Mouse (Mus musculus): ENCODE measurements around the gene Ndufb7. TPM values are rescaled to one million over a fixed set of nuclear protein-coding genes. Genes with fewer than 3 reads are reported as not detected.
A peak's percentile ranks its signal among the peaks of the same experiment; 100 is the strongest.
"Not testable (repeated sequence)": the region's sequence is repeated elsewhere in the genome, so short reads cannot be mapped to it uniquely, and the experiment has no call there.

Ndufb7 gene
- 236 and 275 TPM in 2 replicates for total RNA-seq (2012; rRNA removed)

- TF ChIP-seq ZNF384 (IDR thresholded peaks at IDR 0.05; ENCODE audit: low read depth, low read length) (no peak), CHD2 (IDR thresholded peaks at IDR 0.05; ENCODE audit: low read depth, low read length) (0 out of 2 replicates have a peak, but pooled peaks have one; percentile 22), HCFC1 (IDR thresholded peaks at IDR 0.05; ENCODE audit: borderline replicate concordance, insufficient read depth, low read length) (peak; percentile 67; the same call in 1 of the 2 replicates)
- in situ Hi-C loops (cut with MboI; ENCODE audit: low sequenced_read_pairs in 2 of 2, unreplicated experiment in 2 of 2), result no loop called here
- Histone ChIP-seq H3K4me3 (ENCODE audit: insufficient read depth in 1 of 2, low read depth in 1 of 2, low read length in 2 of 2, poor library complexity in 1 of 2, severe bottlenecking in 1 of 2) (peak within 1 kb of the TSS; percentile 90 to 97), H3K4me1 (ENCODE audit: control insufficient read depth in 2 of 2, insufficient read depth in 2 of 2, low read length in 2 of 2, poor library complexity in 1 of 2) (peaks cover 9 to 10% of the 10 kb centered on the region in 2 experiments; a peak in 3 of 4 replicates), H3K36me3 (ENCODE audit: control insufficient read depth, insufficient read depth, low read length, poor library complexity, severe bottlenecking) (peaks cover 9% of the 10 kb centered on the region; the same call in 1 of the 2 replicates), H3K9me3 (ENCODE audit: control insufficient read depth, insufficient read depth, low read depth, low read length) (no peaks in the 10 kb centered on the region), H3K9ac (ENCODE audit: insufficient read depth, low read depth, low read length, poor library complexity, severe bottlenecking) (peak within 1 kb of the TSS; percentile 97), H3K27ac (ENCODE audit: insufficient read depth, low read depth, low read length, poor library complexity, severe bottlenecking) (peak within 1 kb of the TSS; percentile 70)
- peak; percentile 71 for DNase-seq (ENCODE audit: low read depth, low spot score)
Measured at GRCm38 (mm10) chr8:83566469-83567395, at the start of gene Ndufb7. TSS of gene Ndufb7 (plus strand) at chr8:83566671.

DNA sequence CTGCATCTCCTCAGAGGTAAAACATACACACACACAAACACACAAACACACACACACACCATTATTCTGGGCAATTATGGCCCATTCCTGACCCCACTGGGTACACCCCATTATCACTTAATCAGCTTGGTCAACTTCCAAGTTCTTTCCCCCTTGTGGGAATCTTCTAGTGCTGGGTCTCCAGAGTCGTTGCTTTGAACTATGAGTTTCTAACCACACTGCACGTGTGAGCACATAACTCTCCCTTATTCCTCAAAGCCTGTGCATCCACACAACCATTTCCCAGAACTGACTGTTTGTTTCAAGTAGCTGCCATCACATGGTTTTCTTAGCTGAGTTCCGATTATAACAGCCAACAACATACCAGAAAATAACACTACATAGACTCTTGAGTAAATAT, 46.0 kb upstream of the Ndufb7 start:
- Histone ChIP-seq H3K4me1 (ENCODE audit: control insufficient read depth in 2 of 2, insufficient read depth in 2 of 2, low read length in 2 of 2, poor library complexity in 1 of 2) (no peaks in the 10 kb centered on the region), H3K4me3 (ENCODE audit: insufficient read depth in 1 of 2, low read depth in 1 of 2, low read length in 2 of 2, poor library complexity in 1 of 2, severe bottlenecking in 1 of 2) (no peak overlapping the region), H3K27ac (ENCODE audit: insufficient read depth, low read depth, low read length, poor library complexity, severe bottlenecking) (no peak overlapping the region), H3K36me3 (ENCODE audit: control insufficient read depth, insufficient read depth, low read length, poor library complexity, severe bottlenecking) (no peaks in the 10 kb centered on the region), H3K9ac (ENCODE audit: insufficient read depth, low read depth, low read length, poor library complexity, severe bottlenecking) (no peak overlapping the region), H3K9me3 (ENCODE audit: control insufficient read depth, insufficient read depth, low read depth, low read length) (no peaks in the 10 kb centered on the region)
- no peak for DNase-seq (ENCODE audit: low read depth, low spot score)
- in situ Hi-C loops (cut with MboI; ENCODE audit: low sequenced_read_pairs in 2 of 2, unreplicated experiment in 2 of 2), result no loop called here
- TF ChIP-seq ZC3H11A (IDR thresholded peaks at IDR 0.05; ENCODE audit: borderline replicate concordance, low read depth, low read length), result no peak
- no peak for TF ChIP-seq CHD2 (IDR thresholded peaks at IDR 0.05; ENCODE audit: low read depth, low read length)
- no peak for TF ChIP-seq MAFK (IDR thresholded peaks at IDR 0.05; ENCODE audit: insufficient read depth, low read depth, low read length)
- no peak for TF ChIP-seq HCFC1 (IDR thresholded peaks at IDR 0.05; ENCODE audit: borderline replicate concordance, insufficient read depth, low read length)
- no peak for TF ChIP-seq ZNF384 (IDR thresholded peaks at IDR 0.05; ENCODE audit: low read depth, low read length)

GRCm38 (mm10) chr8:83520907-83521306, 45.6 kb upstream of the Ndufb7 start:
- DNase-seq (ENCODE audit: low read depth, low spot score); H3K9me3 ChIP-seq (ENCODE audit: control insufficient read depth, insufficient read depth, low read depth, low read length); in situ Hi-C loops (cut with MboI; ENCODE audit: low sequenced_read_pairs in 2 of 2, unreplicated experiment in 2 of 2); H3K36me3 ChIP-seq (ENCODE audit: control insufficient read depth, insufficient read depth, low read length, poor library complexity, severe bottlenecking); H3K9ac ChIP-seq (ENCODE audit: insufficient read depth, low read depth, low read length, poor library complexity, severe bottlenecking); H3K27ac ChIP-seq (ENCODE audit: insufficient read depth, low read depth, low read length, poor library complexity, severe bottlenecking); H3K4me3 ChIP-seq (ENCODE audit: insufficient read depth in 1 of 2, low read depth in 1 of 2, low read length in 2 of 2, poor library complexity in 1 of 2, severe bottlenecking in 1 of 2); H3K4me1 ChIP-seq (ENCODE audit: control insufficient read depth in 2 of 2, insufficient read depth in 2 of 2, low read length in 2 of 2, poor library complexity in 1 of 2): not testable (repeated sequence)

- no peak overlapping the region for H3K9ac ChIP-seq (ENCODE audit: insufficient read depth, low read depth, low read length, poor library complexity, severe bottlenecking)
- no peak for TF ChIP-seq ZNF384 (IDR thresholded peaks at IDR 0.05; ENCODE audit: low read depth, low read length)
- no peak for TF ChIP-seq ZC3H11A (IDR thresholded peaks at IDR 0.05; ENCODE audit: borderline replicate concordance, low read depth, low read length)
- TF ChIP-seq MAFK (IDR thresholded peaks at IDR 0.05; ENCODE audit: insufficient read depth, low read depth, low read length), result no peak
- no peak for TF ChIP-seq CHD2 (IDR thresholded peaks at IDR 0.05; ENCODE audit: low read depth, low read length)
- no peak for TF ChIP-seq HCFC1 (IDR thresholded peaks at IDR 0.05; ENCODE audit: borderline replicate concordance, insufficient read depth, low read length)
- DNase-seq (ENCODE audit: low read depth, low spot score), result no peak
- H3K4me1 ChIP-seq (ENCODE audit: control insufficient read depth in 2 of 2, insufficient read depth in 2 of 2, low read length in 2 of 2, poor library complexity in 1 of 2), result no peaks in the 10 kb centered on the region
- H3K36me3 ChIP-seq (ENCODE audit: control insufficient read depth, insufficient read depth, low read length, poor library complexity, severe bottlenecking), result no peaks in the 10 kb centered on the region
- no peak overlapping the region for H3K4me3 ChIP-seq (ENCODE audit: insufficient read depth in 1 of 2, low read depth in 1 of 2, low read length in 2 of 2, poor library complexity in 1 of 2, severe bottlenecking in 1 of 2)
- in situ Hi-C loops (cut with MboI; ENCODE audit: low sequenced_read_pairs in 2 of 2, unreplicated experiment in 2 of 2), result no loop called here
- no peaks in the 10 kb centered on the region for H3K9me3 ChIP-seq (ENCODE audit: control insufficient read depth, insufficient read depth, low read depth, low read length)
- no peak overlapping the region for H3K27ac ChIP-seq (ENCODE audit: insufficient read depth, low read depth, low read length, poor library complexity, severe bottlenecking)
Measured at GRCm38 (mm10) chr8:83521310-83521709, 45.2 kb upstream of the Ndufb7 start.
